Mouse (Mus musculus): Measurements from ENCODE around the gene Gpc3. TPM values are rescaled to one million over a fixed set of nuclear protein-coding genes. Genes with fewer than 3 reads are reported as not detected.

The Gpc3 gene
- polyA plus RNA-seq, 2 experiments = 730 to 985 TPM

GRCm38 (mm10) chrX:52372436-52372835 is 241.3 kb downstream of the Gpc3 start:
- H3K9me3 ChIP-seq (ENCODE audit: control insufficient read depth, low read length) = no peaks in the 10 kb centered on the region
- H3K27ac ChIP-seq (replicated peaks; ENCODE audit: low read depth, low read length) = no peak overlapping the region
- DNase-seq (ENCODE audit: low spot score) (no peak), ATAC-seq (ENCODE audit: low FRiP score, low read depth) (no peak)
- no peaks in the 10 kb centered on the region for H3K36me3 ChIP-seq (ENCODE audit: control insufficient read depth, insufficient read depth, low read length)
- no peak overlapping the region for H3K4me2 ChIP-seq (replicated peaks; ENCODE audit: low read depth, low read length, severe bottlenecking)
- H3K4me1 ChIP-seq (ENCODE audit: control insufficient read depth, insufficient read depth, low read length) = no peaks in the 10 kb centered on the region; the same call in 1 of the 2 replicates
- 69% methylated on average over 5 of the region's 5 CpGs for WGBS
- H3K9ac ChIP-seq (ENCODE audit: low read depth, low read length, severe bottlenecking) = no peak overlapping the region
- H3K4me3 ChIP-seq (replicated peaks; ENCODE audit: low read length) = no peak overlapping the region
- TF ChIP-seq POLR2A (IDR thresholded peaks at IDR 0.05; ENCODE audit: borderline replicate concordance, extremely low read depth, insufficient read depth, insufficient read length) = no peak
- H3K27me3 ChIP-seq (ENCODE audit: control insufficient read depth, insufficient read depth, low read length) = no peaks in the 10 kb centered on the region

GRCm38 (mm10) chrX:52369938-52370758 is 243.6 kb downstream of the Gpc3 start:
- H3K4me2 ChIP-seq (replicated peaks; ENCODE audit: low read depth, low read length, severe bottlenecking) = no peak overlapping the region
- no peak overlapping the region for H3K4me3 ChIP-seq (replicated peaks; ENCODE audit: low read length)
- H3K9ac ChIP-seq (ENCODE audit: low read depth, low read length, severe bottlenecking) = no peak overlapping the region
- H3K4me1 ChIP-seq (ENCODE audit: control insufficient read depth, insufficient read depth, low read length) = no peaks in the 10 kb centered on the region; the same call in 1 of the 2 replicates
- H3K9me3 ChIP-seq (ENCODE audit: control insufficient read depth, low read length) = no peaks in the 10 kb centered on the region
- H3K36me3 ChIP-seq (ENCODE audit: control insufficient read depth, insufficient read depth, low read length) = no peaks in the 10 kb centered on the region
- ATAC-seq (ENCODE audit: low FRiP score, low read depth) (peak; percentile 44), DNase-seq (ENCODE audit: low spot score) (peak; percentile 42)
- H3K27ac ChIP-seq (replicated peaks; ENCODE audit: low read depth, low read length) = no peak overlapping the region; the same call in 1 of the 2 replicates
- TF ChIP-seq POLR2A (IDR thresholded peaks at IDR 0.05; ENCODE audit: borderline replicate concordance, extremely low read depth, insufficient read depth, insufficient read length) = no peak
- WGBS = 39% methylated on average over 8 of the region's 8 CpGs
- H3K27me3 ChIP-seq (ENCODE audit: control insufficient read depth, insufficient read depth, low read length) = no peaks in the 10 kb centered on the region

GRCm38 (mm10) chrX:52369304-52369937 is 244.3 kb downstream of the Gpc3 start:
- Histone ChIP-seq H3K4me2 (replicated peaks; ENCODE audit: low read depth, low read length, severe bottlenecking) (no peak overlapping the region), H3K4me1 (ENCODE audit: control insufficient read depth, insufficient read depth, low read length) (no peaks in the 10 kb centered on the region; the same call in 1 of the 2 replicates), H3K9me3 (ENCODE audit: control insufficient read depth, low read length) (no peaks in the 10 kb centered on the region), H3K9ac (ENCODE audit: low read depth, low read length, severe bottlenecking) (no peak overlapping the region), H3K27me3 (ENCODE audit: control insufficient read depth, insufficient read depth, low read length) (no peaks in the 10 kb centered on the region), H3K27ac (replicated peaks; ENCODE audit: low read depth, low read length) (no peak overlapping the region), H3K36me3 (ENCODE audit: control insufficient read depth, insufficient read depth, low read length) (no peaks in the 10 kb centered on the region), H3K4me3 (replicated peaks; ENCODE audit: low read length) (no peak overlapping the region)
- DNase-seq (ENCODE audit: low spot score) = no peak
- TF ChIP-seq POLR2A (IDR thresholded peaks at IDR 0.05; ENCODE audit: borderline replicate concordance, extremely low read depth, insufficient read depth, insufficient read length) = no peak
- no peak for ATAC-seq (ENCODE audit: low FRiP score, low read depth)
- WGBS = 55% methylated on average over 6 of the region's 6 CpGs

GRCm38 (mm10) chrX:52366826-52367225 is 246.9 kb downstream of the Gpc3 start:
- TF ChIP-seq POLR2A (IDR thresholded peaks at IDR 0.05; ENCODE audit: borderline replicate concordance, extremely low read depth, insufficient read depth, insufficient read length) = no peak
- H3K36me3 ChIP-seq (ENCODE audit: control insufficient read depth, insufficient read depth, low read length) = no peaks in the 10 kb centered on the region
- H3K4me1 ChIP-seq (ENCODE audit: control insufficient read depth, insufficient read depth, low read length) = no peaks in the 10 kb centered on the region; the same call in 1 of the 2 replicates
- H3K27ac ChIP-seq (replicated peaks; ENCODE audit: low read depth, low read length) = no peak overlapping the region
- 77% methylated on average over 5 of the region's 5 CpGs for WGBS
- no peak overlapping the region for H3K4me2 ChIP-seq (replicated peaks; ENCODE audit: low read depth, low read length, severe bottlenecking)
- H3K27me3 ChIP-seq (ENCODE audit: control insufficient read depth, insufficient read depth, low read length) = no peaks in the 10 kb centered on the region
- DNase-seq (ENCODE audit: low spot score) (no peak), ATAC-seq (ENCODE audit: low FRiP score, low read depth) (no peak)
- H3K4me3 ChIP-seq (replicated peaks; ENCODE audit: low read length) = no peak overlapping the region
- no peaks in the 10 kb centered on the region for H3K9me3 ChIP-seq (ENCODE audit: control insufficient read depth, low read length)
- H3K9ac ChIP-seq (ENCODE audit: low read depth, low read length, severe bottlenecking) = no peak overlapping the region

GRCm38 (mm10) chrX:52365790-52366189 is 248.0 kb downstream of the Gpc3 start:
- no peak for DNase-seq (ENCODE audit: low spot score)
- Histone ChIP-seq H3K27me3 (ENCODE audit: control insufficient read depth, insufficient read depth, low read length) (no peaks in the 10 kb centered on the region), H3K4me1 (ENCODE audit: control insufficient read depth, insufficient read depth, low read length) (no peaks in the 10 kb centered on the region; the same call in 1 of the 2 replicates), H3K36me3 (ENCODE audit: control insufficient read depth, insufficient read depth, low read length) (no peaks in the 10 kb centered on the region), H3K4me3 (replicated peaks; ENCODE audit: low read length) (no peak overlapping the region), H3K4me2 (replicated peaks; ENCODE audit: low read depth, low read length, severe bottlenecking) (no peak overlapping the region), H3K9ac (ENCODE audit: low read depth, low read length, severe bottlenecking) (no peak overlapping the region), H3K27ac (replicated peaks; ENCODE audit: low read depth, low read length) (no peak overlapping the region), H3K9me3 (ENCODE audit: control insufficient read depth, low read length) (no peaks in the 10 kb centered on the region)
- 71% methylated on average over 10 of the region's 10 CpGs for WGBS
- ATAC-seq (ENCODE audit: low FRiP score, low read depth) = no peak
- no peak for TF ChIP-seq POLR2A (IDR thresholded peaks at IDR 0.05; ENCODE audit: borderline replicate concordance, extremely low read depth, insufficient read depth, insufficient read length)
